Mouse (Mus musculus): ENCODE measurements around the gene Areg. TPM values are rescaled to one million over a fixed set of nuclear protein-coding genes. Genes with fewer than 3 reads are reported as not detected.

The Areg gene
- not detected in 2 replicates for polyA plus RNA-seq (2015; fragmentation: Nextera tagmentation; extraction: Ambion mirVana)

DNA sequence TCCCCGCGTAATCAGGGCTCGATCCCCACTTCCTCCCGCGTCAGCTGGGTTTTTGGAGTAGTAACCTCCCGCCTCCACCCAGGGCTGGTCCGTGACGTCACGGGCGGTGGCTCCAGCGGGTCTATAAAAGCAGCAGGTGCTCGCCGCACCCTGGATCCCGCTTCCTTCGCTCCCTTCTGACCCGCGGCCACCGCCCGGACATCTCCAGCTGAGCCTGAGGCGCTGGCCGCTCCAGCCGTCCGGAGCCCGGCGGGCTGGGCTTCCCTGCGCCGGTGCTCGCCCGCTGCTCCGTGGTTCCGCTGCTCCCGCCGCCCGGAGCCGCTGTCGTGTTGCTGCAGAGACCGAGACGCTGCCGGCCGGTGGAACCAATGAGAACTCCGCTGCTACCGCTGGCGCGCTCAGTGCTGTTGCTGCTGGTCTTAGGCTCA, at the start of gene Areg:
Gene Areg, plus strand, starts transcription at position 154 of the 428 bp plus-strand sequence.
- Histone ChIP-seq H3K27ac (ENCODE audit: low read length) (no peak within 1 kb of the TSS), H3K4me1 (ENCODE audit: control insufficient read depth, low read depth, low read length) (no peaks in the 10 kb centered on the region), H3K36me3 (ENCODE audit: control insufficient read depth, insufficient read depth) (no peaks in the 10 kb centered on the region), H3K9me3 (replicated peaks; ENCODE audit: control insufficient read depth, low read length) (no peaks in the 10 kb centered on the region), H3K27me3 (ENCODE audit: control insufficient read depth, insufficient read depth, low read depth, low read length) (peaks cover 25% of the 10 kb centered on the region), H3K9ac (ENCODE audit: low read depth, low read length) (no peak within 1 kb of the TSS), H3K4me2 (ENCODE audit: low read depth, low read length) (peak within 1 kb of the TSS; percentile 62), H3K4me3 (ENCODE audit: low read depth, low read length) (peak within 1 kb of the TSS; percentile 53)
- no peak for ATAC-seq (ENCODE audit: low read depth)
- under 1% methylated on average over 44 of the region's 44 CpGs for WGBS (ENCODE audit: insufficient replicate concordance)

DNA sequence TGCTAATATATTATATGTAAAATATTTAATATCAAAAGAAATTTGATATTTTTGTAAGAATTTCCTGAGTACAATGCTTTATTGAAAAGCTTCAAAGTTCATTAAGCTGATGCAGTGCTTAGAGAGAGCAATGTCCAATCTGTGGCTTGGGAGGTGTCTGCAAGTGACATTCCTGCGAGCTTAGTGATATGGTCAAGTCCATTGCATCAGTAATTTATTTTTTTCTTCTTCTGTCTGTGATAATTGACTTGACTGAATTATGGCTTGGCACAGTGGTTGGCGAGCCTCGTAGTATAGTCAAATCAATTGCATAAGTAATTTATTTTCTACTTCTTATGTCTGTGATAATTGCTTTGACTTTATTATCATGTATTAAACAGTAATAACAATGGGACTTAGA, 49.1 kb upstream of the Areg start:
- no peaks in the 10 kb centered on the region for H3K36me3 ChIP-seq (ENCODE audit: control insufficient read depth, insufficient read depth)
- no peak overlapping the region for H3K4me2 ChIP-seq (ENCODE audit: low read depth, low read length)
- no peak for ATAC-seq (ENCODE audit: low read depth)
- H3K27ac ChIP-seq (ENCODE audit: low read length) = no peak overlapping the region
- WGBS (ENCODE audit: insufficient replicate concordance) = 57% methylated on average over 3 of the region's 3 CpGs
- no peak overlapping the region for H3K4me3 ChIP-seq (ENCODE audit: low read depth, low read length)
- H3K27me3 ChIP-seq (ENCODE audit: control insufficient read depth, insufficient read depth, low read depth, low read length) = no peaks in the 10 kb centered on the region
- no peaks in the 10 kb centered on the region for H3K9me3 ChIP-seq (replicated peaks; ENCODE audit: control insufficient read depth, low read length)
- H3K9ac ChIP-seq (ENCODE audit: low read depth, low read length) = no peak overlapping the region
- H3K4me1 ChIP-seq (ENCODE audit: control insufficient read depth, low read depth, low read length) = no peaks in the 10 kb centered on the region

DNA sequence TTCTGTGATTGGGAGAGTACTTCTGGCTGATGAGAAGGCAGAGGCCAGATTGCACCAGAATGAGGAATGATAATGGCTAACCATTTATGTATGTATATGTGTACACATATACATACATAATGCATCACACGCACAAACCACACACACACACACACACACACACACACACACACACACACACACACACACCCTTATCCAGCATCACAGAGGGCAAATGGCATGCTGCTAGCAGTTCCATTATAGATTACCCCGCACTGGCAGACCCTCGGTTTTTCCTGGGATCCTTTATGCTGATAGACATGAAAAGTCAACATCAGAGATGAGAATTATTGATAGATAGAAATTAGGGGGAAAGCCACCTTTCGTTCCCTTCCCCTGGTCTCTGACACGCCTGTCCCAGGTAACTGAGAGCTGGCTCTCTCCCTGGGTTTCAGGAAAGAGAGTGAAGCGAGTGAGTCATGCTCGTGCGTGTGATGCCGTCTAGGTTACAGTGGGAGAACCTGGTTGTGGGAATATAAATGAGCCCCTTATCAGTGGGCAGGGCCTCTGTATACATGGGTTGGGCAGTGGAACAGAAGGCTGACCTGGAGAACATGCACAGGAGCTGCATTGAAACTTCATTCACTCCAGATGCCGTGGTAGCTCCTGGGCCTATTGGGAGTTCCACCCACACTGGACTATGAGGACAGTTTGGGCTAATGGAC, 41.3 kb upstream of the Areg start:
- H3K36me3 ChIP-seq (ENCODE audit: control insufficient read depth, insufficient read depth) = no peaks in the 10 kb centered on the region

DNA sequence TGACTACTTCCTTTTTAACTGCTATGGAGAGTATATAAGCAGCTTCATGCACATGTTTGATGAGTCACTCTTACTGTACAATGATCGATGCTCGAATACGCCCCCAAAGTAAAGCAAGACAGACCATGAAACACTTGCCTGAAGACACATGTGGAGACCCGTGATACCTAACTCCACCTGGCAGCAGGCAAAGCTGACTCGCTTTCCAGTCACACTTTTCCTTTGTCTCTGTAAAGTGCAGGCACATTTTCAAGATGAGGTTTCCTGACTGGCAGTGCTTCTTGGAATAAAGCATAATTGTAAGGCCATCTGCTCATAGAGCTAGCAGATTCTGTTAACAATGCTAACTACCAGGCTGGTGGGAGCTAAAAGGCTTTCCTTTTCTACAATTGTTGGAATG, 37.7 kb upstream of the Areg start:
- no peak overlapping the region for H3K4me2 ChIP-seq (ENCODE audit: low read depth, low read length)
- no peak overlapping the region for H3K27ac ChIP-seq (ENCODE audit: low read length)
- H3K4me3 ChIP-seq (ENCODE audit: low read depth, low read length) = no peak overlapping the region
- H3K36me3 ChIP-seq (ENCODE audit: control insufficient read depth, insufficient read depth) = no peaks in the 10 kb centered on the region
- H3K9me3 ChIP-seq (replicated peaks; ENCODE audit: control insufficient read depth, low read length) = no peaks in the 10 kb centered on the region
- H3K27me3 ChIP-seq (ENCODE audit: control insufficient read depth, insufficient read depth, low read depth, low read length) = no peaks in the 10 kb centered on the region
- WGBS (ENCODE audit: insufficient replicate concordance) = 63% methylated on average over 5 of the region's 5 CpGs
- no peak for ATAC-seq (ENCODE audit: low read depth)
- no peaks in the 10 kb centered on the region for H3K4me1 ChIP-seq (ENCODE audit: control insufficient read depth, low read depth, low read length)
- no peak overlapping the region for H3K9ac ChIP-seq (ENCODE audit: low read depth, low read length)

More for the DNA sequence above, 41.3 kb upstream of the Areg start:
- ATAC-seq (ENCODE audit: low read depth) = no peak
- H3K4me2 ChIP-seq (ENCODE audit: low read depth, low read length) = no peak overlapping the region
- H3K27me3 ChIP-seq (ENCODE audit: control insufficient read depth, insufficient read depth, low read depth, low read length) = no peaks in the 10 kb centered on the region
- no peaks in the 10 kb centered on the region for H3K4me1 ChIP-seq (ENCODE audit: control insufficient read depth, low read depth, low read length)
- H3K9ac ChIP-seq (ENCODE audit: low read depth, low read length) = no peak overlapping the region
- H3K4me3 ChIP-seq (ENCODE audit: low read depth, low read length) = no peak overlapping the region
- no peak overlapping the region for H3K27ac ChIP-seq (ENCODE audit: low read length)
- H3K9me3 ChIP-seq (replicated peaks; ENCODE audit: control insufficient read depth, low read length) = no peaks in the 10 kb centered on the region
- WGBS (ENCODE audit: insufficient replicate concordance) = 66% methylated on average over 10 of the region's 10 CpGs

- H3K9me3 ChIP-seq (replicated peaks; ENCODE audit: control insufficient read depth, low read length) = no peaks in the 10 kb centered on the region
- no peak overlapping the region for H3K4me2 ChIP-seq (ENCODE audit: low read depth, low read length)
- H3K27ac ChIP-seq (ENCODE audit: low read length) = no peak overlapping the region
- H3K36me3 ChIP-seq (ENCODE audit: control insufficient read depth, insufficient read depth) = no peaks in the 10 kb centered on the region
- ATAC-seq (ENCODE audit: low read depth) = no peak
- 56% methylated on average over 7 of the region's 7 CpGs for WGBS (ENCODE audit: insufficient replicate concordance)
- no peak overlapping the region for H3K4me3 ChIP-seq (ENCODE audit: low read depth, low read length)
- H3K4me1 ChIP-seq (ENCODE audit: control insufficient read depth, low read depth, low read length) = no peaks in the 10 kb centered on the region
- no peaks in the 10 kb centered on the region for H3K27me3 ChIP-seq (ENCODE audit: control insufficient read depth, insufficient read depth, low read depth, low read length)
- no peak overlapping the region for H3K9ac ChIP-seq (ENCODE audit: low read depth, low read length)
These were observed 35.3 kb upstream of the Areg start for GRCm38 (mm10) chr5:91103943-91104665.

- Histone ChIP-seq H3K4me2 (ENCODE audit: low read depth, low read length) (no peak overlapping the region), H3K4me1 (ENCODE audit: control insufficient read depth, low read depth, low read length) (no peaks in the 10 kb centered on the region), H3K36me3 (ENCODE audit: control insufficient read depth, insufficient read depth) (no peaks in the 10 kb centered on the region), H3K9ac (ENCODE audit: low read depth, low read length) (no peak overlapping the region), H3K27ac (ENCODE audit: low read length) (no peak overlapping the region), H3K9me3 (replicated peaks; ENCODE audit: control insufficient read depth, low read length) (no peaks in the 10 kb centered on the region), H3K4me3 (ENCODE audit: low read depth, low read length) (no peak overlapping the region), H3K27me3 (ENCODE audit: control insufficient read depth, insufficient read depth, low read depth, low read length) (no peaks in the 10 kb centered on the region)
- 63% methylated on average over 5 of the region's 5 CpGs for WGBS (ENCODE audit: insufficient replicate concordance)
- ATAC-seq (ENCODE audit: low read depth) = no peak
These were observed 33.2 kb upstream of the Areg start for GRCm38 (mm10) chr5:91106248-91106647.

DNA sequence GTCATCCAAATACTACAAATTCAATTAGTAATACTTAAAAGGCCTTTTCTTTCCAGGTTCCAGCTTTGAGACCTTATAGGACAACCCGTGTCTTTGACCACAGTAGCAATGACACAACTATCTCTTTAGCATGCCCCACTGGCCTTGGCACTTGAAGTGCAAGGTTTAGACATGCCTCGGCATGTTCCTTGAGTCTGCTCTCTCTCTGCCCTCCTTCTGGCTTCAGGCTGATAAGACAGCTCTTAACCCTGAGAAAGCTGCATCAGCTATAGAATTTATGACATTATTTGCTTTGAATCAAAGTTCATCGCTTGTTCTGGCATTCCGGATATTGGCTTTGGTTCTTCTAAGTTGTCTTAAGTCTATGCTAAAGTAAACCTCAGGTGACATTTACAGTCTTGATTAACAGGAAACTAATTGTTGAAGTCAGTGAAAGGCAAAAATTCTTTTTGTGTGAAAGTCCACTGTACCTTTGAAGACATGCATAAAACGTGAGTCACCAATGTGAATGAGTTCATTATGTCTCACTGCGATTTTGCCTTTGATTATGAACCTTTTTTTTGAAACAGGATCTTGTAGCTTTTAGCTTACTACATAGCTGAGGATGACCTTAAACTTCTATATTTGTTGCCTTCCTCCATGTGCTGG, 29.3 kb upstream of the Areg start:
- no peaks in the 10 kb centered on the region for H3K27me3 ChIP-seq (ENCODE audit: control insufficient read depth, insufficient read depth, low read depth, low read length)
- no peak overlapping the region for H3K4me3 ChIP-seq (ENCODE audit: low read depth, low read length)
- no peaks in the 10 kb centered on the region for H3K4me1 ChIP-seq (ENCODE audit: control insufficient read depth, low read depth, low read length)
- no peak overlapping the region for H3K9ac ChIP-seq (ENCODE audit: low read depth, low read length)
- WGBS (ENCODE audit: insufficient replicate concordance) = 65% methylated on average over 6 of the region's 6 CpGs
- no peaks in the 10 kb centered on the region for H3K36me3 ChIP-seq (ENCODE audit: control insufficient read depth, insufficient read depth)
- H3K4me2 ChIP-seq (ENCODE audit: low read depth, low read length) = no peak overlapping the region
- ATAC-seq (ENCODE audit: low read depth) = no peak
- no peaks in the 10 kb centered on the region for H3K9me3 ChIP-seq (replicated peaks; ENCODE audit: control insufficient read depth, low read length)
- H3K27ac ChIP-seq (ENCODE audit: low read length) = no peak overlapping the region

DNA sequence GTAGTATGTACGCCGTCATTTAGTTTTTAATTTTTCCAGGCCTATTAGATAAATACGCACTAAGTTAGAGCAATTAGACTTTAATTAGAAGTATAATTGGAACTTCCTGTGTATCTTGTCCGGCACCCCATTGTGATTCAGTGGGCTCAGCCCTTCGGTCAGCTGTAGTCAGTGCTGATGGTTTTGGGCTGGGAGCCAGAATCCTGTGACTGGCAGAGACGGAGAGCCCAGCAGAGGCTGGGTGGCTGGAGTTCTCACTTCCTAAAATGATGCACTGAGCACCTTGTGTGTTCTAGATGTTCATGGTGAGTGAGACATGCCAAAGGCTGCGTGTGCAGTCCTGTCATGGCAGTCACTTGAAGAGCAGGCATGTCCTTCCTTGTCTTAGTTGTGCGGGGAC, 28.4 kb upstream of the Areg start:
- ATAC-seq (ENCODE audit: low read depth) = no peak
- H3K4me2 ChIP-seq (ENCODE audit: low read depth, low read length) = no peak overlapping the region
- no peaks in the 10 kb centered on the region for H3K36me3 ChIP-seq (ENCODE audit: control insufficient read depth, insufficient read depth)
- no peak overlapping the region for H3K9ac ChIP-seq (ENCODE audit: low read depth, low read length)
- 66% methylated on average over 8 of the region's 8 CpGs for WGBS (ENCODE audit: insufficient replicate concordance)
- no peaks in the 10 kb centered on the region for H3K9me3 ChIP-seq (replicated peaks; ENCODE audit: control insufficient read depth, low read length)
- H3K27ac ChIP-seq (ENCODE audit: low read length) = no peak overlapping the region
- H3K4me1 ChIP-seq (ENCODE audit: control insufficient read depth, low read depth, low read length) = no peaks in the 10 kb centered on the region
- no peak overlapping the region for H3K4me3 ChIP-seq (ENCODE audit: low read depth, low read length)
- H3K27me3 ChIP-seq (ENCODE audit: control insufficient read depth, insufficient read depth, low read depth, low read length) = no peaks in the 10 kb centered on the region

GRCm38 (mm10) chr5:91113967-91114366, 25.4 kb upstream of the Areg start:
- Histone ChIP-seq H3K27ac (ENCODE audit: low read length) (no peak overlapping the region), H3K27me3 (ENCODE audit: control insufficient read depth, insufficient read depth, low read depth, low read length) (no peaks in the 10 kb centered on the region), H3K9me3 (replicated peaks; ENCODE audit: control insufficient read depth, low read length) (no peaks in the 10 kb centered on the region), H3K4me1 (ENCODE audit: control insufficient read depth, low read depth, low read length) (no peaks in the 10 kb centered on the region), H3K9ac (ENCODE audit: low read depth, low read length) (no peak overlapping the region), H3K4me3 (ENCODE audit: low read depth, low read length) (no peak overlapping the region), H3K4me2 (ENCODE audit: low read depth, low read length) (no peak overlapping the region), H3K36me3 (ENCODE audit: control insufficient read depth, insufficient read depth) (no peaks in the 10 kb centered on the region)
- 35% methylated on average over 2 of the region's 2 CpGs for WGBS (ENCODE audit: insufficient replicate concordance)
- no peak for ATAC-seq (ENCODE audit: low read depth)

Measured in liver, embryonic 16.5 days (tissue).